Mouse (Mus musculus): ENCODE results near the gene Hsbp1.
A peak's percentile ranks its signal among the peaks of the same experiment; 100 is the strongest.
"Not testable (repeated sequence)": the region's sequence is repeated elsewhere in the genome, so short reads cannot be mapped to it uniquely, and the experiment has no call there.

The Hsbp1 gene

GRCm38 (mm10) chr8:119344190-119344856, at the start of gene Hsbp1:
Gene Hsbp1 (plus strand): TSS chr8:119344488.
- peak; percentile 95 to 100 for DNase-seq (ENCODE audit: low spot score in 2 of 2)

DNA sequence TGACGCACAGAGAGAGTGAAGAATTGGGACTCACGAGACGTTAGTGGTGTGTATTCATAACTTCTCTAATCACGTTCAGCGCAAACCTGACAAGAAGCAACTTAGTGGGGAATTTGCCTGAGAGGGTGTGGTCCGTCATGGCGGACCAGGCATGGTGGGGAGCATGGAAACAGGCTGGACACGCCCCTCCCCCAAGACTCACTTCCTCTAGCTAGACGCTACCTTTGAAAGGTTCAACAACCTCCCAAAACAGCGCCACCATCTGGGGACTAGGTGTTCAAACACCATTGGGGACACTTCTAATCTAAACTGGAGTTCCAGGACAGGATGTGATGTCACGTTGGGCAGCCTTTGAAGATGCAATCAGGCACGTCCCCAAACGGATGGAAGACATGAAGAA, 48.8 kb upstream of the Hsbp1 start:
- DNase-seq (ENCODE audit: low spot score in 2 of 2): no peak

GRCm38 (mm10) chr8:119297752-119298151, 46.5 kb upstream of the Hsbp1 start:
- DNase-seq (ENCODE audit: low spot score in 2 of 2): peak in 1 of 2 experiments; percentile 17

DNA sequence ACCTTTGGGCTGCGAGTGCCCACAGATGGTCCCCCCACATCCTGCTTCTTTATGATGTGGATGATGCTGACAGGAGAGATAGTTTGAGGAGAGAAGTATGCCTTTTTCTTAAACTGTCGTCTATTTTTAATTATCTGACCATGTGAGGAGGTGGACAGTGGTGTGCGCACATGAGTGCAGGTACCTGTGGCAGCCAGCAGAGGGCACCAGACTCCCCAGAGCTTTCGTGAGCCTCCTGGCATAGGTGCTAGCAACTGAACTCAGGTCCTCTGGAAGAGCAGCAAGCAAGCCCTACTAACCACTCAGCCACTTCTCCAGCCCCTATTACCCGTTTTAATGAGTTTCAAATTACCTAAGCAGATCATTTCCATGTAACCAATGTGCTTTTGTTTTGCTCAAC, 44.0 kb upstream of the Hsbp1 start:
- DNase-seq (ENCODE audit: low spot score in 2 of 2): no peak

DNA sequence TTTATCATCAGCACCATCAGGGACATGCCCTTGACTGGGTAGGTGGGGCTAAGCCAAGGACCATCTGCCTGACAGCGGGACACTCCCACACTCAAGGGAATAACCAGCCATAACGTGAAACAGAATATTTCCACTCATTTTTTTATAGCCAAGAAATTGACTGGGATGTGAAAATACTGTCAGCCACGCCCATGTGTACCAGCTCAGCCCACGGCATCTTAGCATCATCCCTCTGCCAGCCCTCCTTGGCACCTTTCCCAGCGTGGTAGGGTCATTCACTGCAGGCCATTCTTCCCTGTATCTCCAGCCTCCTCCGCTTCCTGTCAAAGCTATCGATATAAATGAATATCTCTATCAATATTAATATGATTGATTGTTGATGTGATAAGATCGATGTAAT, 40.1 kb upstream of the Hsbp1 start:
- no peak for DNase-seq (ENCODE audit: low spot score in 2 of 2)

DNA sequence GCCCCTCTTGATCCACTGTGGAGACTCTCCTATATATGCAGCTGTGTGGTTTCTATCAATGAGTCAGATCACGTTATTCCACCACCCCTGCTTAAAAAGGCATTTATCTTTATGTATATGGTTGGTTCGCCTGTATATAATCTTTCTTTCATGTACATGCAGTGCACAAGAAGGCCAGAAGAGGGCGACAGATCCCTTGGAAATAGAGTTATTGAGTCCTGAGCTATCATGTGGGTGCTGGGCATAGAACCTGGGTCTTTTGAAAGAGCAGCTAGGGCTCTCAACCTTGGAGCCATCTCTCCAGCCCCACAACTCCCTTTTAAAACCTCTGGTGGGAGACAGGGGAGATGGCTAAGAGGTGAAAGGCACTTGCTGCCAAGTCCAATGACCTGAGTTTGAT, 32.9 kb upstream of the Hsbp1 start:
- peak in 1 of 2 experiments; percentile 4 for DNase-seq (ENCODE audit: low spot score in 2 of 2)

- DNase-seq (ENCODE audit: low spot score in 2 of 2): no peak
Measured at GRCm38 (mm10) chr8:119323215-119323614, 21.1 kb upstream of the Hsbp1 start.

DNA sequence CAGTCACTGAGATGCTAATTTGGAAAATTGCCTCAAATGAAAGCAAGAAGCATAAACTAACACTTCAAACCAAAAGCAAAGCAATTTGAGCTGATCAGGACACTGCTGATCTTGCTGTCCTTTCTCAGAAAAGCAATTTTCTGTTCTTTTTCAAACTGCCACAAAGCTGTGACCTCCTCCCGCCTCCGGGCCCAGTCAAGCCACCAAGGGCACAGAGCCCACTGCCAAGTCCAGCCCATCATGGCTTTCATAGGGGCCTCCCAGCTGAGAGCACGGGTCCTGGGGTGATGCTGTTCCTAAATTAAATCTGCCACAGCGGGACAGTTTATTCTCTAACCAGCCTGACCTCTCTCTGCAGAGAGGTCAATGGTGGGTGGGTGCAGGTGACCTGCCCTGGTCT, 4.7 kb upstream of the Hsbp1 start:
- no peak for DNase-seq (ENCODE audit: low spot score in 2 of 2)

GRCm38 (mm10) chr8:119343606-119344005, 682 bp upstream of the Hsbp1 start:
- DNase-seq (ENCODE audit: low spot score in 2 of 2): no peak

- DNase-seq (ENCODE audit: low spot score in 2 of 2): no peak
Measured at GRCm38 (mm10) chr8:119345029-119345682, 868 bp downstream of the Hsbp1 start.

GRCm38 (mm10) chr8:119345683-119346075, 1.4 kb downstream of the Hsbp1 start:
- no peak for DNase-seq (ENCODE audit: low spot score in 2 of 2)

DNA sequence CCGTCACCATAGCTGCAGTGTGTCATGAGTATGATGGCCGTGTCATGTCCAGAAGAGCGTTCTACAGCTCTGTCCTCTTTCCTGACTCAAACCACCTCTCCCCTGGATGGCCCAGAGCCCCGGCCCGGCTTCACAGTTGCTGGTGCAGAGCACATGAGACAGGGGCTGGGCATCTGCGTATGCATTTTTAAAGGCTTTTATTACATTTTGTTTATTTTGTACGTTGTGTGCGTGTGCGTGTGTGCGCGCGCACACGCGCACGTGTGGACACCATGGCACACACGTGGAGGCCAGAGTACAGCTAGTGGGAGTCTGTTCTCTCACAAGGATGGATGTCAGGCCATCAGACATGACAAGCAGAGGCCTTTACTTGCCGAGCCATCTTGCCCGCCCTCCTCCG, 7.4 kb downstream of the Hsbp1 start:
- no peak for DNase-seq (ENCODE audit: low spot score in 2 of 2)

GRCm38 (mm10) chr8:119352977-119353658, 8.8 kb downstream of the Hsbp1 start:
- DNase-seq (ENCODE audit: low spot score in 2 of 2): no peak

- no peak for DNase-seq (ENCODE audit: low spot score in 2 of 2)
Measured at GRCm38 (mm10) chr8:119353659-119354023, 9.4 kb downstream of the Hsbp1 start.

DNA sequence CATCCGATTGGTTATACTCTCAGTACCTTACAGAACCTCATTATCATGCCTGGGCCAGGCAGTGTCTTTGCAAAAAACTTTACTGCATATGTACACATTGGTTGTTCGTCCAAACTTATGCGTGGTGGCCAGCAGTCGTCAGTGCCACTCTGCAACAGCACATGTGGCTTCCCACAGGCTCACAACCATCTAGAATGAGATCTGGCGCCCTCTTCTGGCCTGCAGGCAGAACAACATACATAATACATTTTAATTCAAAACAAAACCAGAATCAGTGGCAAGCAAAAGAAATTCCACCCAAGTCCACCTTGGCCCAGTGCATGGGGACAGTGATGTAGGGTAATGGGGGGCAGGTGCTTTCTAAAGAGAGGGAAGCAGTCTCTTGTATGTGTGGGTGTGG, 12.3 kb downstream of the Hsbp1 start:
- DNase-seq (ENCODE audit: low spot score in 2 of 2): not testable (repeated sequence)

DNA sequence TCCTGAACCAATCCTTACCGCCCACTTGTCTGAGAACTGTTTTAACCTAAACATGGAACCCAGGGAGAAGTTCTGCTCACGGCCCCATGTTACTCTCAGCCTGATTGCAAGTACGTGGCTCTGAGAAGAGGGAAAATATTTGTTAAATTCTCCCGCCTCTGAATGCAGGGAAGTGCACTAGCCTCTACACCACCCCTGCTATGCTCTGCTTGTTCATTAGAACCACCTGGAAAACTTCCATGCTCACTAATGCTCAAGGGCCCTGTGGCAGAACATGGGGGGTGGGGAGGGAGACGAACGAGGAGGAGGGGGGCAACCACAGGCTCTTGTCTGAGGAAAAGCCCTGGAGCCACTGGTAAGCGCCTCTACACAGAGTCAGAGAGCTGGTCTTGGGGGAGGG, 13.9 kb downstream of the Hsbp1 start:
- DNase-seq (ENCODE audit: low spot score in 2 of 2): no peak

DNA sequence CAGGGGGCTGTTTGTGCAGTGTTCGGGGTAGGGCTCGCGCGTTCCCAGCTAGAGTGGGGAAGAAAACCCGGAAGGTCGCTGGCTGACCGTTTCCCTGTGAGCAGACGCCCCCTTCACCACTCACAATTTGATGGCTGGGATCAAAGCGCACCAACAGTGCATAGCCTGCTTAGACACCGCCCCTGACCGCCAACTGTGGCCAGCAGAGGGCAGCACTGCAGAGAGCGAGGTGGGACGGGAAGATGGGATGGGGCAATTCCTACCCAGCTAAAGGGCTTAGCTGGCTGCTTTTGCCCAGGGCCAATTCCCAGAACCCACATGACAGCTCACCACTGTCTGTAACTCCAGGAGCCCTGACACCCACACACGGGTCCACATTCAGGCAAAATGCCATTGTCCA, 14.5 kb downstream of the Hsbp1 start:
- peak in 1 of 2 experiments; percentile 52 for DNase-seq (ENCODE audit: low spot score in 2 of 2)

- no peak for DNase-seq (ENCODE audit: low spot score in 2 of 2)
Measured at GRCm38 (mm10) chr8:119360686-119361295, 16.5 kb downstream of the Hsbp1 start.

- DNase-seq (ENCODE audit: low spot score in 2 of 2): not testable (repeated sequence)
Measured at GRCm38 (mm10) chr8:119374716-119375115, 30.4 kb downstream of the Hsbp1 start.

- DNase-seq (ENCODE audit: low spot score in 2 of 2): no peak
Measured at GRCm38 (mm10) chr8:119378476-119378875, 34.2 kb downstream of the Hsbp1 start.

DNA sequence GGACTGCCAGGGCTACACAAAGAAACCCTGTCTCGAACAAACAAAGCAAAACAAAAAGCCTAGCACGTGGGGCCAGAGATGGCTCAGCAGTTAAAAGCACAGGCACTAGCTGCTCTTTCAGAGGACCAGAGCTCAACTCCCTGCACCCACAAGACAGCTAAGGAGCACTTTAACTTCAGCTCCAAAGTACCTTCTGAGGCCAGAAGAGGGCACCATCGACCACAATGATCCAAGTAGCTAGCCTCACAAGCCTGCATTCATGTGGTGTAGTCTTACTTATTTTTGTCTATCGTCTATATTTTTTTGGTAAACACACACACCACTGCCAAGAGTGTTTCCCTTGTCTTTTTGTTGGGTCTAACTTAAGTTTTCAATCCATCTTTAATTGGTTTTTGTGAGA, 36.3 kb downstream of the Hsbp1 start:
- no peak for DNase-seq (ENCODE audit: low spot score in 2 of 2)

- peak in 1 of 2 experiments; percentile 55 for DNase-seq (ENCODE audit: low spot score in 2 of 2)
Measured at GRCm38 (mm10) chr8:119384478-119384877, 40.2 kb downstream of the Hsbp1 start.

DNA sequence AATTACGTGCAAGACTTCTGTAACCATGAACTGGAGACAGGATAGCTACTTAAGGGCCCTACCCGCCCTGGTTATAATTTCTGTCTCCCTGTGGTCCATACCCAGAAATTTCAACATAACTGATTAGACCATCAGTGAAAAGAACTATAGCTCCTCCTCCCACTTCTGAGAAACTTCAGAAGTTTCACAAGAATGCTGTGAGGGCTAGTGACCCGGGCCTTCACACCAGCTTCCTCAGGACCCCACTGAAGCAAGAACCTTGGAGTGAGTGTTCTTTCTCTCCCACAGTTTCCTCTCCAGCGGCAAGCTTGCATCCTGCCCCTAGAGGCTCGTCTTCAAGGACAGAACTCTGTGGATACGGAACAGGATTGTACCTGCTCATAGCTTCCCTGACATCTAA, 41.6 kb downstream of the Hsbp1 start:
- DNase-seq (ENCODE audit: low spot score in 2 of 2): no peak
